Mouse (Mus musculus) forelimb bud, embryonic 11.5 days (tissue): ENCODE measurements around the gene Gbgt1.
"Not testable (repeated sequence)": the region's sequence is repeated elsewhere in the genome, so short reads cannot be mapped to it uniquely, and the experiment has no call there.

ENCODE experiments used
- DNase-seq: peaks from one replicate; pipeline ENCODE4 v3.0.0-alpha.2; 2012; ENCODE audit warnings: low read depth, low spot score

Gene Gbgt1

GRCm38 (mm10) chr2:28496671-28497070 is at the start of gene Gbgt1:
Gene Gbgt1, plus strand, starts transcription at chr2:28496891.
- DNase-seq: no peak

- DNase-seq: no peak
Observed at GRCm38 (mm10) chr2:28447315-28447670, 49.4 kb upstream of the Gbgt1 start.

GRCm38 (mm10) chr2:28451663-28452062 is 45.0 kb upstream of the Gbgt1 start:
- no peak for DNase-seq

GRCm38 (mm10) chr2:28453539-28453938 is 43.2 kb upstream of the Gbgt1 start:
- DNase-seq: no peak

GRCm38 (mm10) chr2:28456616-28457015 is 40.1 kb upstream of the Gbgt1 start:
- no peak for DNase-seq

DNA sequence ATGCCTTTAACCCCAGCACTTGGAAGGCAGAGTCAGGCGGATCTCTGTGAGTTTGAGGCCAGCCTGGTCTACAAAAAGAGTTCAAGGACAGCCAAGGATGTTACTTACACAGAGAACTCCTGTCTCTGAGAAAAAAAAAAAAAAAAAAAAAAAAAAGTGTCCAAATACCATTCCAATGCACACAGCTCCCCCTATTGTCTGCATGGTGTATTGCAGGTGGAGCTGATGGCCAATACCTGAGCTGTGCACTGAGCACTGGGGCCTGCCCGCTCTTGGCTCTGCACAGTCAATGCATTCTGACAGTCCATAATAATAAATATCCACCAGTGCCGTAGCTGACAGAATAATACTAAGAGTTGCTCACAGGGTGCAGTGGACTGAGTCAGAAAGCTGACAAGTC is 32.8 kb upstream of the Gbgt1 start:
- DNase-seq: peak; percentile 67

GRCm38 (mm10) chr2:28464919-28465318 is 31.8 kb upstream of the Gbgt1 start:
- no peak for DNase-seq

DNA sequence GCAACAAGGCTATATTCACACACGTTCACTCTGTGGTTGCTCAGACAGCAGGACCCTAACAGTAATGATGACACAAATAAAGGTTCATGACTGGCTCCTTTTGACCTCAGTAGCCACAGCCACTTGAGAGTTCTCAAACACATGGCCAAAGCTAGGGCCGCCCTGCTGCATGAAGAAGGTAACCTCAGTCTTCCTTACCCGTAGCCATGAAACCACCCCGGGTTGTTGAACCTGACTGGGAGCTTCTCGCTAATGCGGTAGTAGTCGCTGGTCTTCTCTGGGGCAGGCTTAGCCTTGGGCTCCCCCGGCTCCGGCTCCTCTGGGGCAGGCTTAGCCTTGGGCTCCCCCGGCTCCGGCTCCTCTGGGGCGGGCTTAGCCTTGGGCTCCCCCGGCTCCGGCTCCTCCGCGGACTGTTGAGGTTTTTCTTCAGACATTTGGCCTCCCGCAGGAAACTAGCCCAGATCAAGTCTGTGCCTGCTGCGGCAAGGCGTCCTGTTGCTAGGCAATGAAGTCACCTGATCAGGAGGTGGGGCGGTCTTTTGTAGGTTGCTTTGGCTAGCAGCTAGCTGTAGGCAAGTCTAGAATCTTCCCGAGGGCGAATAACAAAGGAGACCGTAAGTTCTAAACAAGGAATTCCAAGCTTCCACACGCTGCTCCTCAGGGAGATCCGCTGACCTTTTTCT is 30.7 kb upstream of the Gbgt1 start, which contains the start of gene 1700007K13Rik:
Gene 1700007K13Rik, minus strand, starts transcription at position 497 of the 683 bp plus-strand sequence.
- peak; percentile 76 for DNase-seq

GRCm38 (mm10) chr2:28467860-28468485 is 28.7 kb upstream of the Gbgt1 start, which contains the start of gene Mrps2:
Gene Mrps2, plus strand, starts transcription at chr2:28468066.
- peak; percentile 86 for DNase-seq

DNA sequence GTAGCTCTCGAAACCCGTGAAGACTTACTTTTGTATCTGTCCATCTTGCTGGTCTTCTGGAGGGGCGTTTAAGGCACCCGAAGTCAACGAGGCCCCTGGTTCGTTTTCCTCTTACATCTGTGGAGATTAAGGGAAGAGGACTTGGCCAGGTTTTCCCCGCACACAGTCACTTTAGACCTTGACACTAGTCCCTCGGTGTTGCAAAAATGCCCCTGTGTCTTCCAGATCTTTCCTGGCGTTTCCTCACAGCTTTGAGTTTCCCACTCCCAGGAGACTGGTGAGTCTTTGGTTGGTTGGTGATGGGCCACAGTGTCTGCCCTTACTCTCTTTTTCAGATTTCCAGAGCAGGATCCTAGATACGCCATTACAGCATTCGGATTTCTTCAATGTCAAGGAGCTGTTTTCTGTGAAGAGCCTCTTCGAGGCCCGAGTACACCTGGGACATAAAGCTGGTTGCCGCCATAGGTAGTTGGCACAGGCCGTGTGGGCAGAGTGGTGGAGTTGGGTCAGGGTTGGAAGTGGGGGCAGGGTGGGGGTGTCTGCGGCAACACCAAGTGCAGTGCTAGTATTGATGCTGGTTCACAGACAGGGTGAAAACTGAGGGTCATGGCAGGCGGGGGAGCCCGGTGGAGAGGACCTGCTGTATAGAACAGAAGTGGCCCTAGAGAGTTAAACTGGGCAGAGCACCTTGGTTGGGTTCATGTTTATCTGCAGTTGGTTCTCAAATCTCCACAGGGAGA is 28.0 kb upstream of the Gbgt1 start:
- DNase-seq: no peak

GRCm38 (mm10) chr2:28469461-28469860 is 27.2 kb upstream of the Gbgt1 start:
- no peak for DNase-seq

- DNase-seq: no peak
Observed at GRCm38 (mm10) chr2:28470591-28470990, 26.1 kb upstream of the Gbgt1 start.

GRCm38 (mm10) chr2:28472011-28472410 is 24.7 kb upstream of the Gbgt1 start:
- DNase-seq: not testable (repeated sequence)

GRCm38 (mm10) chr2:28477993-28478392 is 18.7 kb upstream of the Gbgt1 start:
- not testable (repeated sequence) for DNase-seq

DNA sequence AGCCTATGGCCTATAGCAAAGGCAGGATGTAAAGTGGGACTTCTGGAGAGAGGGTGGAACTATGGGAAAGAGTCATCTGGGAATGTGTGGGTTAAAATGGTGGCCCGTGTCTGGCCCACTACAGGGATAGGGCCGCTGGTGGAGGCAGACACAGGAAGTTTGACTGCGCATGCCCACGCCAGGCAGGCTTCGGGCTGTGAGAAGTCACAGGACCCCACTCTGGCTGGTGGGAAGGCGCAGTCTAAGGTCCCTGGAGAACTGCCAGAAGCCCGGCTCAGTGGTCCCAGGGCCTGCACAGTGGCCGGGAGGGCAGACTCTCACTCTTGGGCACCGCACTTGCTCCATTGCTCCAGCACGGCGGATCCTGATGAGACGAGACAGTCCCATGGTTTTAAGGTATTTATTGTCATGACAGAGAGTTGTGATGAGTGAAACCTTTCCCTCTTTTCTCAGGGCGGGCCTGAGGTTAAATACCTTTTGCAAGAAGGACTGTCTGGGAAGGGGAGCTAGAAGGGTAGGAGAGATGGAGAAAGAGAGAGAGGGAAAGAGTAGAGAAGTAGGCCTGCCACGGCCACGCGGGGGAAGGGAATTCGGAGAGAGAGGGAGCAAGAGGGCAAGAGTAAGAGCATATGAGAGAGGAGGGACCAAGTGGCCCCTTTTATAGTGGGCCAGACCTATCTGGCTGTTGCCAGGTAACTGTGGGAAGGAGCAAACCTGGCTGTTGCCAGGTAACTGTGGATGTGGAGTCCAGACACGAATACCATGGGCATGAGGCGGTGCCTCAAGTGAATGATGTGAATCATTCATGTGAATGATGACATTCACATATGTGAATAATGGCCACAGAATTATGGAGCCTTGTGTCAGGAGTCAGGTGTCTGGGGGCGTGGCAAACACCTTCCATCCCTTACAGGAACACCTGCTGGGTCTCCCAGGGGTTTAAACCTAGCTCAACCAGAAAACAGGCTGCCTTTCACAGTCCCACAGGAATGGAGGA is 17.2 kb upstream of the Gbgt1 start:
- DNase-seq: peak; percentile 8

DNA sequence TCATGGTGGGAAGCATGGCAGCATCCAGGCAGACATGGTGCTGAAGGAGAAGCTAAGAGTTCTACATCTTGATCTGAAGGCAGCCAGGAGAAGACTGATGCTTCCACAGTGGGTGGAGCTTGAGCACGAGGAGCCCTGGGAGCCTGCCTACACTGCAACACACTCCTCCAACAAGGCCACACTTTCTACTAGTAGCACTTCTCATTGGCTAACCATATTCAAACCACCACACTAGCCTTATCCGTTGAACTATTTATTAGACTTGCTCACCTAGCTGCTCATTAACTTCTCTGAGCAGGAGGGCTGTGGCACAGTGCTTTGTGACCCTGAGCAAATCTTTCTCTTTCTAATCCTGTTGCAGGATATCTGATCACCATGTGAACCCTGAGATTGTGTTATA is 12.8 kb upstream of the Gbgt1 start:
- DNase-seq: no peak

DNA sequence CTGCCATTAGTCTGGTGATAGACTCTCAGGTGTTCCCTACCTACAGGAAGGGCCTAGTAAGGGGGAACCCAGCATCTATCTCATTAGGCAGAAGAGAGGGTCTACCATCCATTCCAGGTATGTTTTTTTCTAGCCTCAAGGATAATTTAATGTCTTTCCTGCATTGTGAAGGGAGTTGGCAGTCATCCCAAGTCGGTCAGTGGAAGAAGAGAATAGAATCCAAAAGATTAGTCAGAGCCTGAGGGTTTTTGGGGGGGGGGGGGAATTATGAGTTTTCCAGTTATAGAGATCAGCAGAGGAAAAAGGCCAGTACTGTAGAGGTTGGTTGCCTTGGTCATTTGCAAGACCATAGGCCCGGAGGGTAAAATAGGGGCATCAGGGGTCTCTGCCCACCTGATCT is 2.2 kb upstream of the Gbgt1 start:
- no peak for DNase-seq

- DNase-seq: no peak
Observed at GRCm38 (mm10) chr2:28495207-28495756, 1.4 kb upstream of the Gbgt1 start.

DNA sequence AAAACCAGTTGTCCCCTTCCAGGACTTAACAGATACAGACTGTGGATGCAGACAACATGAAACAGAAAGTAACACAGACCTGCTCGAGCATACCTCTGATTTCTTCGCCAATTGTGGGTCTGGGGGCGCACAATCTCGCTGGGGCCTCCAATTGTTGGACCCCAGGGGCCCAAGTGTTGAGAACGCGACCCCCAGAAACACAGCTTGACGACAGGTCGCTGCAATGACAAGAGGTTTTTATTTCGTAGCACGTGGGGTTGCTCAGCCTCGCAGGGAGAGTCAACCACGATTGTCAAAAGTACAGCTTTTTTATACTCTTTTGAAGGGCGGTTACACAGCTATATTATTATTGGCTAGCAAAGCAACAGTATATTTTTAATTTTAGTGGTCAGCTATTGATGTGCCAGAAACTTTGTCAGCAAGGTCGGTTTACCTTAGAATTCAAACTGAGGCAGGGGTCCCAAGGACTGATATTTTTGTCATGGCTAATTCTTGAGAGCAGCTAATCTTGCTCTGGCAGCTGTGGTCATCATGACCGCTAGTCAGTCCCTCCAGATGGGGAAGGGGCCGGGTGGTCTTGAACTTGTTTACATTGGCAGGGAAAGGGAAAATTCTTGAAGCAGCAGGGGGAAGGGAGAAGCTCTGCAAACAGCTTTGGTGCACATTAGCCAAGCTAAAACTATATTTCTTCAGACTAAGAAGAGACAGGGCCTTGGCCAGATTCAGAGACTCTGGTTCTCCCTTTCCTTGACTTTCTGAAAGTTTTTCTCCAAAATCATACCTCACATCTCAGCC is 693 bp upstream of the Gbgt1 start:
- DNase-seq: no peak

GRCm38 (mm10) chr2:28497561-28497960 is 870 bp downstream of the Gbgt1 start:
- no peak for DNase-seq
